Mouse (Mus musculus): ENCODE results near the gene Mbd3l1.

Mbd3l1 gene

GRCm38 (mm10) chr9:18478168-18478567 lies at the start of gene Mbd3l1, which contains the start of gene Zfp558:
Gene Mbd3l1 (plus strand): TSS chr9:18478359.
Gene Zfp558 (minus strand): TSS chr9:18478268.
- DNase-seq = no peak

GRCm38 (mm10) chr9:18430354-18430753 lies 47.8 kb upstream of the Mbd3l1 start, which contains the start of gene Mbd3l2:
Gene Mbd3l2 (plus strand): TSS chr9:18430654.
- no peak for DNase-seq

DNA sequence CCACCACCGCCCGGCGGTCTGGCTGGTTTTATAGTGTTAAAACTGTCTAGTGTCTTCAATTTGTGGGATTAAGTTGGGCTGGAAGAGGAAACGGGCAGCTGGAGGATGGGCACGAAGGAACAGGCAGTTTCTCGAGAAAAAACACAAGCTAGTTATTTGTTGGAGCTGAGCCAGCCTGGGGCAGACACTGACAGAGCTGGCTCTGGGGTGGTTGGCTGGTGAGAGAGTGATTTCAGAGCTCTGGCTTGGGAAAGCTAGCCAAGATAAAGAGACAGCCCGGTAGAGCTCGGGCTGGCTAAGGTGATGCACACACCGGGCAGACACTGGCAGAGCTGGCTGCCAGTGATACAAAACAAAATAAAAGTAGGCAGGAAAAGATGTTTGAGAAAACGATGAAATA lies 46.5 kb upstream of the Mbd3l1 start:
- no peak for DNase-seq

DNA sequence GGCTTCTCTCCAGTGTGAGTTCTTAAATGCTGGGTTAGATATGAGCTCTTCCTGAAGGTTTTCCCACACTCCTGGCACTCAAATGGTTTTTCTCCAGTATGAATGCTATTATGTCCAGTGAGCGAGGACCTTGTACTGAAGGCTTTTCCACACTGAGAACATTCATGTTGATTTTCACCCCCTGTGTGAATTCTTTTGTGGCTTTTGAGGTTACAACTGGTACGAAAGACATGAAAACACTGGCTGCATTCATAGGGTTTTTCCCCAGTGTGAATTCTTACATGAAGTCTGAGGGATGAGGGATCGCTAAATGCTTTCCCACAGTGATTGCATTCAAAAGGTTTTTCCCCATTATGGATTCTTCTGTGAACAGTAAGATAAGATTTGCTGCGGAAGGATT lies 21.6 kb upstream of the Mbd3l1 start:
- no peak for DNase-seq

DNA sequence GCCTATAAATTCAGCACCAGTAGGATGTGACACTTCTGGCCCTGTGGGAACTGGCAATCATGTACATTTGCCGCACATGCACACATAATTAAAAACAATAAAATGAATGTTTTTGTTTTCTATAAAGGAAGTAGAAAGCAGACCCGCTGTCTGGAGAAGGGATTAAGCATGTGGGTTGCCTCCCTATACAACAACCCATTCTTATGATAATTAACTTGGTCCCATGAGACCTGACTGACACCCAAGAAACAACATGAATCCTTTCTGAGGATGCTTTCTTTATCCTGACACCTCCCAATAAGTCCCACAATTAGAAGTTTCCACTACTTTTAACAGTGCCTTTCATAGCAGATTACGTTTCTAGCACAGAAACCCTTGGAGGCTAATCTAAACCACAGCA lies 10.8 kb upstream of the Mbd3l1 start:
- no peak for DNase-seq

- DNase-seq = no peak
Observed at GRCm38 (mm10) chr9:18468005-18468404, 10.2 kb upstream of the Mbd3l1 start.

- DNase-seq = peak; percentile 58 to 61
Observed at GRCm38 (mm10) chr9:18473324-18474128, 4.6 kb upstream of the Mbd3l1 start.

GRCm38 (mm10) chr9:18508098-18508497 lies 29.9 kb downstream of the Mbd3l1 start:
- no peak for DNase-seq
